Mouse (Mus musculus) thymus, postnatal 36 days (tissue): ENCODE results near the gene Eed.

Experiments used
- DNase-seq, 2 experiments: peaks; one replicate each; pipeline ENCODE4 v3.0.0; 2022; ENCODE audit warnings: mixed read lengths in 2 of 2

Eed gene

GRCm38 (mm10) chr7:89907950-89908349 lies 72.8 kb downstream of the Eed start:
- DNase-seq, result peak; percentile 31 to 51
